Mouse (Mus musculus): ENCODE results near the gene Ikzf1. TPM values are rescaled to one million over a fixed set of nuclear protein-coding genes. Genes with fewer than 3 reads are reported as not detected.

Ikzf1 gene
- total RNA-seq, 2 experiments from 2014 or later, result 3.2 to 3.9 TPM

DNA sequence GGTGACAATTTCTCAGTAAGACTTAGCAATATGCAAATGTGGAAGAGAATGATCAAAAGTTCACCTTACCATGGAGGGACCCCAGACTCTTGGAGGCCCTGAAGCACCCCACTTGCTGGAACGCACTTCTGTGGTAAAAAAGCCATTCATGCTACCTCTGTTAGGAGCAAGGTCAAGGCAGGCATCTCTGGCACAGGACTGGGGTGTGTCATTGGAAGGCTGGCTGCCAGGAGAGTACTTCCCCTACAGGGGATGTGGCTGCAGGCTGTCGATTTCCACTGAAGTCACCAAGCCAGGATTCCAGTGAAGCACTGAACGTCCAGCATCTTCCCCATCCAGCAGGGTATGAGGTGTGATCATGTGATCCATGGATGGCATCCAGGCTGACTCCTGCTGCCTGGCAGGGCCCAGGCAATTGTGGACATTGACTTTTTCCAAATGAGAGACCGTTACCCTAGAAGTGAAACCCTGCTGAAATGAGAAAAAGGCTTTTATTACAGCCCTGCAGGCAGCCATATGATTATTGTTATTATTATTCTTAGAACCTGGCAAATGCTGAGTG lies 32.9 kb downstream of the Ikzf1 start:
- no peak for DNase-seq (ENCODE audit: low spot score in 2 of 2)

DNA sequence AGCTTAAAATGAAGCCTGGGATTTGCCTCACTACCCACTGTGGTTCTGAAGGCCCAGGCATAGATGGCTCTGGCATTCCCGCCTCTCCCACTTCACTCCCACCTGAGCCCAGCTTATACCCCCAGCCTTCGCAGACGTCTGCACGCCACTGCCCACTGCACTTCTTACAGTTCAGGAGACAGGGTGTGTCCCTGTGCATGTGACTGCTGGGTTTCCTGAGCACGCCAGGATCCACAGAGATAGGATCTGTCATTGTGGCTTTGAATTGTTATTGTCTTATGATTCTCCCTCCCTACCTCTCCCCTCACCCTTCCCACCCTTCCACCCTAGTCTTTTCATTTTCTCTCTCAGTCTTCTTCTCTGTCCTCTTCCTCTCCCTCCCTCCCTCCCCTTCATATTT lies 34.9 kb downstream of the Ikzf1 start:
- DNase-seq (ENCODE audit: low spot score in 2 of 2), result no peak

DNA sequence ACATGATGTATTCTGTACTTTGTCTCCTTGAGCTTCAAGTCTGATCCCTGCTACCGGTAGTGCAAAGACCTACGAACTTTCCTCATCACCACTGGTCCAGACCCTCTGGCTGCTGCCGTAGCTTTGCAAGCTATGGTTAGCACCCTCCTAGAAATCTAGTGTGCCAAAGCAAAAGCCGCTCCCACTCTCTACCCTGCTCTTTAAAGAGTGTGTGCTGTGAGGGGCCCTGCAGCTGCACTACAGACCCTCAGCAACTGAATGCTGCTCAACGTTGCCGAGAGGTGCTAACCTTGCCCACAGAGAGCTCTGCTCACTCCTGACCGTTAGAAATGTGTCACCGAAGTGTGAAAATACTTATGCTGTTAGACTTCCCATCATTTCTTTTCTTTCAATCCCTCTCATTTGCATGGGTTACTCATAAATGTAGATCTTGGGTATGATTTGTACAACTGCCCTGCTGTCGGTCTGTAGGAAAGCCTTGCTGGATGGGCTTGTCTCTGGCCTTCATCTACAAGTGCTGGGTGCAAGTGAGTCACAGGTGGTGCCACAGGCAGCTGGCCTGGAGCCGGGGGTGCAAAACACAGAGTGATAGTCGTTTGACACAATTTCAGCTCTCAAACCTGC lies 40.6 kb downstream of the Ikzf1 start:
- DNase-seq (ENCODE audit: low spot score in 2 of 2), result no peak

DNA sequence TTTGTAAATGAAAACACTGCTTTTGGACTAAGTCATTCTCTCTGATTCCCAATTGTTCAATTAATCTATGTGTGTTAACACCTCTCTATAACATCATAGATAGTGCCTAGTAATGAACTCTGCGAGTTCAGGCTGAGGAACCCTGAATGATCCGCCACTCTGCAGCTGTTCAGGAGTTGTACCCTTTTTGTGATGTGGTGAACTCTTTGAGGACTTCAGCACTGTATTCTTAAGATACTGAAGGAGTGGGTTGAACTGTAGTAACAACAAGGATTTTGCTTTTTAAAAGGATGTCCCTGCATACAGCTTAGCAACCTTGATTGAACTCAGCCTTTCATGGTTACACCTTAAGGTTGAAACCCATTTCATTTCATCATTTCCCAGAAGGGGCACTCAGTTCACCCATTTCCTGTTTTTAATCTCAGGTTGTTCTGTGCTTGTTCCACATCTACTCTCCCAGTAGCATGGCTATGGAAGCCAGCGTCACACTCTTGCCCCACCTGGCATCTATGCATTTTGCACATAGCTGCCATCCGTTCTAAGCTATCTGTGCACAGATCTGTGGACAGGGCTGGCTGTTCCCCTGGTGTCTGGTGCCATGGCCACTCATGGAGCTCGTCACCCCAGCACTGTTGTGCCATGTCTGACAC lies 41.2 kb downstream of the Ikzf1 start:
- DNase-seq (ENCODE audit: low spot score in 2 of 2), result no peak

DNA sequence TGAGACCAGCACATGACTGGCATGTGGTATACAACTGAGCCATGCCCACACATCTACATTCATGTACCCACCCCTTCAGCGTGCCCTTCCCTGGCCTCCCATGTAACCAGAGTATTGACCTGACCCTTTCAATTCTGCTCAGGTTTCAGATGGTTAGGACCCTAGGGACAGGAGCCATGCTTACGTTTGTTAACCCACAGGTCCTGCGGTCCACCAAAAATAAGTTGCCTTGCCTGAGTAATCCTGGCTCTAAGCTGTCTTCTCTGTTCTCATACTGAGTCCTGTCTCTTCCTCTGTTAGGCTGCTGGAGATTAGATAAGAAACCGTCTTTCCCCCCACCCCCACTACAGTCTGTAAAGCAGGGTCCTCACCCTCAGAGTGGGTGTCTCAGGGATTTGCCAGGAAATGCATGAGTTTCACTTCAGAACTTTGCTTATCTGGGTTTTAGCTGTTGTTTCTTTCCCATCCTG lies 42.0 kb downstream of the Ikzf1 start:
- no peak for DNase-seq (ENCODE audit: low spot score in 2 of 2)

DNA sequence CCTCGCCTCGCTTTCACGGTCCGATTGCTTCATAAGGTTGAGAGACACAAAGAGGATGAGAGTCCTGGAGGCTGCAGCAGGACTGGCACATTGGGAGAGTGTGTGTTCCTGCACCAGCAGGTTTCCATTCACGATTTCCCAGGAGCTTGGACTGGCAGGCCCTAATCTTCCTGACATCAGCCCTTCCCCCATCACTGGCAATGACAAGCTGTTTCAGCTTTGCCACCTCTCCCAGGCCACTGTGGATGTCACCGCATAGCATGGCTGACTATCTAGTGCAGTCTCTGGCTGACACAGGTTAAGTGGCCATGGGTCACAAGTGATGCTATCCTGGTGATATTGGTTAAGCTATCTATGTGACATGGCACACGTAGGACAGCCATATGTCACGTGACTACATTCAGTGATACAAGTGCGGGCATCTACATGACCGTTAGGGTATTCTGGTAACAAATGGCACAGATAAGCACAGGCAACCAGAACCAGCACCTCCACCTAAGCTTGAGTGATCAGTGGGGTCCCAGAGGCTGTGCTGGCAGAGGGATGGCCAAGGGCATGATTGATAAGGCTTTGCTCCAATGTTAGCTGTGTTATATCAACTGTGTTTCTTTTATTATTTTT lies 43.2 kb downstream of the Ikzf1 start:
- no peak for DNase-seq (ENCODE audit: low spot score in 2 of 2)

DNA sequence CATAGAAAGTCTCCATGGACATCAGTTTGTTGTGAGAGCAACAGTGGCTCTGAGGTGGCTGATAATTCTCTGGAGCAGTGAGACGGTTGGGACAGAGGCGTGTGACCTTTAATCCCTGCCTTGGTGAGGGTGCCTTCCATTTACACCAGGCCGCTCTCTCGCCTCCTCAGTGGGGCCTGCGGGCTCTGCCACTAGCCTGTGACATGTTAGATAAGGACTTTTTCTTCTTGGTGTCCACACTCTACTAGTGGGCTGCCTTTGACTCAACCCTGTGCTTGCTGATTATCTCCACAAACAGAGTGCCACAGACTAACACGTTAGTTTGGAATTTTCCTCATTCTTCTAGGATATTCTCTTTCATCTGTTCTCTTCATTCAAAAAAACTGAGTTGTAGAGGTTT lies 44.4 kb downstream of the Ikzf1 start:
- DNase-seq (ENCODE audit: low spot score in 2 of 2), result no peak

DNA sequence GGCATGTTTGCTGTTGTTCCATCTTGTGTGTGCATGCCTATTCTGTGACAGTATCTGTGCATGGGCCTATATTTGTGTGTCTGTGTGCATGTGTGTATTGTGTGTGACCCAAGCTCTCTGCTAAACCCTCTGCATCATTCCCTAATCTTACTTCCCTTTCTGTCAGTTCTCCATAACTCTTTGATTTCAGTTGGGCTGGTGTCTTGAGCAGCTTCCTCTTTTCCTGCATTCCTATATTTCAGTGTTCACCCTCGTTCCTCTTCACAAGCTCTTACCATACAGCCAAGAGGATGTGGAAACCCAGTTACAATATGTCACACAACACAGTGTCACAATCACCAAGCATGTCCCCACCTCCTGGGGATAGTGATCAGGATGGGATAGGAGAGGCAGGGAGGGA lies 45.3 kb downstream of the Ikzf1 start:
- DNase-seq (ENCODE audit: low spot score in 2 of 2), result no peak

DNA sequence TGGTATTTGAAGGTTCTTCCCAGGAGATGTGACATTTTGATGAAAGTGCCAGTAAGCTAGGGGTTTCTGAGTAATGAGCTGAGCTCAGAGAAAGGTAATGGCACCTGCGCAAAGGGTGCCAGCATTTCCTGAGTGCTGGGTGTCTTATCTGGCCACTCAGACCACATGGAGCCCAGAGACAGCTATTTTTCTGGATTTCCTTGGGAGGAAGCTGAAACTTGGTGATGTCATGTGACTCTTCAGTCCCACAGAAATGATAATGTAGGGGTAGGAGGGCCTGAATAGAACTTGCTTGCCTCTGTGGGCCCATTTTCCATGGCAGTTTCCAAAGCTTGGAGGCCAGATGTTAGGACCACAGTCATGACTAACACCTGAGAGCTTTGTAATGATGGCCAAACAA lies 46.9 kb downstream of the Ikzf1 start:
- no peak for DNase-seq (ENCODE audit: low spot score in 2 of 2)

DNA sequence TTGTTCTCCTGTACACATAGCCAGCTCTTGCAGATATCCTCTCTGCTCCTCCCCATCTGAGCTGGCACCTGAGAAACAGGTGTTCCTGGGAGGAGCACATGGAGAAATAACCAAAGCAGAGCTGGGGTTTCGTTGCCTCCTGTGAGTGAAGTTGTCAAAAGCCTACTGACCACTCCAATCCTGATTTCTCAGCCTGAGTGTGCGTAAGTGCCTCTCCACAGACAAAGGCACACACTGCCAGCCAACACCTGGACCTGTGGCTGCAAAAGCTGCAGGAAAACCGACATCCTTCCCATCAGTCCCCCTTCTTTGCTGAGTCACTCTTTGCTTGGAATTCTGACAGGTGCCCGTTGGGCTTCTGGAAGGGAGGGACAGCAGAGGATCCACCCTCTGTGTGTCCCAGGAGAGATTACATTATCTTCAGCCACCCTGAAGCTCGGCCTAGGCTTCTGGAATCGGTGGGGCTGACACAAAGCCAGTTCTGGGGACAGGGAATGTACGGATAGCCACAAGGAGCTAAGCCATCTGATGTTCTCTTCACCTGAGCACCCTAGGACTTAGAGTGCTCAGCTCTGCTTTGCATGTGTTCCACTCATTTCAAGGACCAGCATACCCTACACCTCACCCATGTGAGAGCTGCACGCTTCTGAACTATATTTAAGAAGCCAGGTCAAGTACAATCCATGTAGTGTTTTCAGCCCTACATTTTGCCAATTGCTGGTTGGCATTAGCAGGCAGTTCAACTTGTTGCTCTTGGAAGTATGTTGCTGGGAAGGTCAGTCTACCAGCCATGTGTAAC lies 48.4 kb downstream of the Ikzf1 start:
- no peak for DNase-seq (ENCODE audit: low spot score in 2 of 2)

DNA sequence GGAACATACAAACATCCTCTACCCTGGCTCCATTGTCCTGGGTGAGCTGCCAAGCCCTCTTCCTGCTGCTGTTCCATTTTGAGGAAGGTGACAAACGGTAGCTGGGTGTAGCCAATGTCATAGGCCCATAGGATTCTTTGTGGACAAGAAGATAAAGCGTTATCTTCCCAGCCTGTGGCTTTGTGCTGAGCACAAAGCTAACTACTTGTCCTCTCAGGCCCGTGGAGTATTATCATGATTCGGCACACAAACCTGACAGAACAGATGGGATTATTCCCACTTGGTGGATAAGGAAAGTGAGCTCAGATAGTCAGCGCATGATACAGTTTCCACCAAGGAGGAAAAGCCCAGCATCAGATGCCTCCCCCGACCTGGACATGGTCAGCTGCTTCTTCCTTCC lies 50.4 kb downstream of the Ikzf1 start:
- no peak for DNase-seq (ENCODE audit: low spot score in 2 of 2)

DNA sequence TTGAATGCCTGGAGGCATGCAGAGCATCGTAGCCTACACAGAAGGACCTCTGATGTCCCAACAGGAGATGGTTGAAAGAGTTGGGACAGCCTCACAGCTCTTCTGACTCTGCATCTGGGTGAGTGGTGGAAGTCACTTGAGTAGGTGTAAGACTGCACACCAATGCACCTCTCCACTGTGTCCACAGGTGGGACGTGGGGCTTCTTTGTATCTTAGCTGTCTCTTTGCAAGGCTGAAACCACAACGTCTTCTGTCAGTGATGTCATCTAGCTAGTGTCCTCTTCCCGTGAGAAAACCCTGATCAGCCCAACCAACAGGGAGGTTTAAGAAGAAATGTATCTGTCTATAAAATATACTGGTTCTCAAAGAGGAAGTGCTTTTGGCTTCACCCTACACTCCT lies 52.1 kb downstream of the Ikzf1 start:
- no peak for DNase-seq (ENCODE audit: low spot score in 2 of 2)

DNA sequence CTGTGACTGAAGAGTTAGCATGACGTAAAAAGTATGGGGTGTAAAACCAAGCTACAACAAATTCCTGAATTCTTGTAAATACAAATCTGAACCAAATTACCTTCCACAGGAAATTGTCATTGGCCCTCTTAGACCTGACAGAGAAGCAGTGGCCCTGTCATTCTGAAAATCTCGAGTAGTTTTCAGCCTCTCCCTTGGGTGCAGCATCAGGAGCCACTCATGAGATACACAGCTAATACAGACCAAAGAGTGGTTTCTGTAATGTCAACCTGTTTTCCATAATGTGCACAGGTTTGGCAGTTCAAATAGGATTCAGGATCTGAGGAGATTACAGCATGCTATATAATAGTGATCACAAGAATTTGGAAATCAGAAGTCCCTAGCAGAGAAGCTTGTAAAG lies 52.8 kb downstream of the Ikzf1 start:
- DNase-seq (ENCODE audit: low spot score in 2 of 2), result no peak

DNA sequence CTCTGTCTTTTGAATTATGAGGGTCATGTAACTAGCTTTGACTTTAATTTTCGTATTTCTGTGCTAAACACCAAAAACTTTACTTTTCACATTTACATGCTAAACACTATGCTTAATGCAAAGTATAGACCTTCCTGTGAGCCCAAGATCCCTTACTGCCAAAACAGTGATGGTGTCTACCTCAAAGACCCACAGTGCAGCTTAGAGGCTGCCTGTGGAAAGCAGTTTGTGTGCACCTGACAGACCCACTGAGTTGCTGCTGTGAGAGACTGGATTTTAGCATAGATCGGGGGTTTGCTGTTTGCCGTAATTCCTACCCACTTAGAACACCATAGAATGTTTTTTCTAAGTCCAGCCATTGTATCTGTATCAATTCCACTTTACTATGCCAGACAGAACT lies 54.3 kb downstream of the Ikzf1 start:
- DNase-seq (ENCODE audit: low spot score in 2 of 2), result no peak

DNA sequence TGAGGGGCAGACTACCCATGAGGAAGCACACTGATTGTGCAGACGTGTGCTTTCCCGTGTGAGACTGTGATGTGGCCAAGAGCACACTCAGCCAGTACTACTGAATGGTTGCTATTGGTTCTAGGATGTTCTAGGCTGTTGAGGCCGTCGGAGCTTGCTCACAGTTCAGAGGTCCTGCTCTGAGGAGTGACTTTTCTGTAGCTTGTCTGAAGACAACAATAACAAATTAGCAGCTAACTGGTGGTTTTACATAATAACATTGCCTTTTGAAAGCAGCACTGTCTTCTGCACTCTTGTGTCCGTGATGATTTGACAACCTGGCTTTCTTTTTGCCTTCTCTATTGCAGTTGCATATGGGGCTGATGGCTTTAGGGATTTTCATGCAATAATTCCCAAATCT lies 55.8 kb downstream of the Ikzf1 start:
- no peak for DNase-seq (ENCODE audit: low spot score in 2 of 2)

DNA sequence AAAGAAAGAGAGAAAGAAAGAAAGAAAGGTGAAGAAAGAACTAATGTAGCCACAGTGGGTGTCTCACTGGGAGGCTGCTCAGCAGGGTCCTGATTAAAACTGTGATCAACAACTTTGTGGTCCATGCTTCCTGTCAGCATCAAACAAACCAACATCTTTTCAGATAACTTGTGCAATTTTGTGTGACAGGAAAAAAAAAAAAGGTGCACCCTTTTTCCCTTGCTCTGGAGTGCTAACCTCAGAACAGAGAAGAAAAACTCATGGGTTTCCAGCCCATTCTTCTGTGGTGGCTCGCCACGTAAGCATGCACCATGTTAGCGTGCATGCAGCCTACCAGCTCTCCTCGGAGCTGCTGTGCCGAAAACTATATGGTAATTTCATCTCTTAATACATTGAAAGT lies 56.8 kb downstream of the Ikzf1 start:
- no peak for DNase-seq (ENCODE audit: low spot score in 2 of 2)

DNA sequence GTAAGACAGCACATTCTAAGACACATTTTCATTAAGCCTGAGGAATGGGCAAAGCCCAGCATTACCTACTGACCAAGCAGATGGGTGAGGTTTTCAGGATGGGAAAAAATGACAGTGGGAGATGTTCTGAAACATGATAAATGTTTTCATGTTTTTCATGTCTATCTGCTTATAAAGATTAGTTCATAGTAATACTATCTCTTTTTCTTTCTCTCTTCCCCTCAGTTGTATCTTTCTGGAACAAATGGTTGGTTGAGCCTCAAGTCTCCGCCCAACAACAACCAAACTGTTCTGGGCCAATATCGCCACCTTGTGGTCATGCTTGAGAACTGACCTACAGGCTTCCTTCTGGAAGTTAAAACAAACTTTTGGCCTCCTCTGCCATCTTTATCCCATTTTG lies 57.8 kb downstream of the Ikzf1 start:
- peak in 1 of 2 experiments; percentile 4 for DNase-seq (ENCODE audit: low spot score in 2 of 2)

DNA sequence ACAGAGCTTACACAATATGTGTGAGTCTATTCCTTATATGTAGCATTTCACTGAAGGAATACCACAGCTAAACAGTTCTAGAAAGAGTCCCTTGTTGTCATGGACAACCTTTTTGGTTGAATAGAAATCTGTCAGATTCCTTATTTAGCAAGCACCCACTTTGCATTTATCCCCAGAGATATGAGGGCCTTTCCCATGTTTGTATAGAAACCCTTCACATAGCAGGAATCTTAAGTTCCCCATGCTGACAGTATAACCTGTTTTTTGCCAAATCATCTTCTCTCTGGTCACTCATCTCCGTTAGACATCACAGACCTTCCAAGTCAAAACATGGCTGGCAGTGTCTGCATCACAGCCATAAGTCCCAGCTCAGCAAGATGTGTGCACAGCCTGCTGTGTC lies 59.4 kb downstream of the Ikzf1 start:
- no peak for DNase-seq (ENCODE audit: low spot score in 2 of 2)

DNA sequence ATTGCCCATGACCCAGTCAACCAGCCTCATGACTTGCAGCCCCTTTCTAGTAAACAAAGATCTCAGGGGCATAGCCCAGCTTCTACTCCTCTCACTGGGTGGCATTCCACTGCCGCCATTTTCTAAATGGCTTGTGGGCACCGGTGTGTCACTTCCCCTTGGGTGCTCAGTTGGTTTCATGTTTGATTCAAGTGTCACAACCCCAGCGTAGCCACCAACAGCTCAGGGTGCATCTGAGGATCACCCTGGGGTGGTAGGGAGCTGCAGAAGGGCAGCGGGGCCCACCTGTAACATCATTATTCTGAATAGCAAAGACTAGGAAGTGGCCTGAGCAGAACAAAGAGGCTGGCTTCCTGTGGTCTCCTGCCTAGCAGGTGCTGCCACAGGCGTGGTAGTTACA lies 66.3 kb downstream of the Ikzf1 start:
- no peak for DNase-seq (ENCODE audit: low spot score in 2 of 2)

DNA sequence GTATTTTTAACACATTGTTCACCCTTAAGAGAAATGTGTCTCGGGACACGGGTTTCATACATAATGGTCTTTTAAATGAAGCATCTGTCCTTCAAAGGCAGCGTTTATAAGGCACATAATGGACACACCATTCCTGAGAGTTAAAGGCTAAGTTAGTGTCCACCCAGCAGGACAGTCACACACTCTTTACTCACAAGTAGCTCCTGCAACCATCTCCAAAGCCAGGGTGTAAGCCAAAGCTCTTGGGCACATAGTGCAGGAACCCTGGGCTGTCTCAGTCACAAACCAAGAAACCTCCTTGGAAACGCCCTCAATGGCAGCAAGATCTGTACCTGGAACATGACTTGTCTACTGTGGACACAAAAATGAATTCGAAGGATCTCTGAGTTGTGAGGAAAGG lies 68.1 kb downstream of the Ikzf1 start:
- DNase-seq (ENCODE audit: low spot score in 2 of 2), result no peak

DNA sequence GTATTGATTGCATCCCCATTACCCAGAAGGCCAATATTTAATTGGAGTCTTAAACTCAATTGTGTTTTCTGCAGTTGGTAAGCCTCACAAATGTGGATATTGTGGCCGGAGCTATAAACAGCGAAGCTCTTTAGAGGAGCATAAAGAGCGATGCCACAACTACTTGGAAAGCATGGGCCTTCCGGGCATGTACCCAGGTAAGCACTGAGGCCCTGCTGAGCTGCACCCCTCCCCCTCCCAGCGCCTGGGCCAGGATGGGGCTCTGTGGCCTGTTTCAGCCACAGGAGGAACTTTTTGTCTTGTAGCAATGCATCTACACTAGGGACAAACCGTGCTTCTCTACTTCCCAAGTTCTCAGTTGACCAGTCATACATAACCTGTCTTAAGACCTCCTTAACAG lies 73.3 kb downstream of the Ikzf1 start:
- DNase-seq (ENCODE audit: low spot score in 2 of 2), result no peak

DNA sequence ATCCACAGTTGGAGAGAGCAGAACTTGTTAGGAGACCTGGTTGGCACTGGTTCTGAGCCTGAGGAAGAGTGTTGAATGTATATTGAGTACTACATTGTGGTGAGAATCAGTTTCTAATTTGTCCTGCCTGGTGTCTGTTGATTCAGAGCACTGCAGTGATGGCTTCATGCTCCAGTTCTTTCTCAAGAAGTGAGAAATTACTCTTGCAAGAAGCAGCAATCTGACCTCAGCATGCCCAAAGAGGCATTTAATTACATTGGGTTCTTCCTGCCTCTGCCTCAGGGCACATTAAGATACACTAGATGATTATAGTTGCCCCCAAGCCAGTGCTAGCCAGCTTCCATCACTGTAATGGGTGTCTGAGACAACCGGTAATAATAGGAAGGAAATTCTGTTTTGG lies 74.1 kb downstream of the Ikzf1 start:
- DNase-seq (ENCODE audit: low spot score in 2 of 2), result no peak

All from layer of hippocampus, postnatal 14 days (tissue).